Mouse (Mus musculus) neutrophil, adult 5-6 weeks (primary cell): ENCODE data around the gene Gimap9. TPM values are rescaled to one million over a fixed set of nuclear protein-coding genes. Genes with fewer than 3 reads are reported as not detected.

Experiments used
- ATAC-seq: fragments of 151-379, 151-347 bp; 2 replicates; pipeline ENCODE4 v1.8.0; 2017; ENCODE audit warnings: mild to moderate bottlenecking, moderate TSS enrichment; ENCODE audit not compliant: insufficient number of reproducible peaks, poor library complexity, low FRiP score, severe bottlenecking; ENCODE audit errors: extremely low read depth
- total RNA-seq: library from RNA; stranded (forward); fragments of 200-1000 nt; gene quantifications from 2 replicates; pipeline ENCODE4 v1.2.3, GENCODE M21; 2017

Gene Gimap9
- total RNA-seq, 1 experiment from 2014 or later = 132 TPM

- no peak for ATAC-seq
Observed at GRCm38 (mm10) chr6:48684806-48685205, 8.9 kb downstream of the Gimap9 start.

DNA sequence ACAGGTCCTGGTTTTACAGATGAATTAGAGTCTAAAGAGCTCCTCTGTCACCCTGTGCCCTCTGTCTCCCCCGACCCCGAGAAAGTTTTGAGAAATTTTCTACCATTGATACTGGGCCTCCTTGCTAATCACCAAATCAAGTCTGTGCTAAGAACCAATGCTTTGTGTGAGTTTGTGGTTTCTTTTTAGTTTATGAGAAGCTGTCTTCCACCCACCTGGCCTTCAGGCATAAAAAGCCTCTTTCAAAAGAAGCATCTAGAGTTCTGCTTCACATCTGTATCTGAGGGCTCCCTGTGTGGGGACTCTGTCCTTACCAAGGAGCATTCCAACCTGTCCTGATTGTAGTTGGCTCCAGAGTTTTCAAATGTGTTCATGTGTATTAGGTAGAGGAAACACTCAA is 9.3 kb downstream of the Gimap9 start:
- ATAC-seq = no peak

DNA sequence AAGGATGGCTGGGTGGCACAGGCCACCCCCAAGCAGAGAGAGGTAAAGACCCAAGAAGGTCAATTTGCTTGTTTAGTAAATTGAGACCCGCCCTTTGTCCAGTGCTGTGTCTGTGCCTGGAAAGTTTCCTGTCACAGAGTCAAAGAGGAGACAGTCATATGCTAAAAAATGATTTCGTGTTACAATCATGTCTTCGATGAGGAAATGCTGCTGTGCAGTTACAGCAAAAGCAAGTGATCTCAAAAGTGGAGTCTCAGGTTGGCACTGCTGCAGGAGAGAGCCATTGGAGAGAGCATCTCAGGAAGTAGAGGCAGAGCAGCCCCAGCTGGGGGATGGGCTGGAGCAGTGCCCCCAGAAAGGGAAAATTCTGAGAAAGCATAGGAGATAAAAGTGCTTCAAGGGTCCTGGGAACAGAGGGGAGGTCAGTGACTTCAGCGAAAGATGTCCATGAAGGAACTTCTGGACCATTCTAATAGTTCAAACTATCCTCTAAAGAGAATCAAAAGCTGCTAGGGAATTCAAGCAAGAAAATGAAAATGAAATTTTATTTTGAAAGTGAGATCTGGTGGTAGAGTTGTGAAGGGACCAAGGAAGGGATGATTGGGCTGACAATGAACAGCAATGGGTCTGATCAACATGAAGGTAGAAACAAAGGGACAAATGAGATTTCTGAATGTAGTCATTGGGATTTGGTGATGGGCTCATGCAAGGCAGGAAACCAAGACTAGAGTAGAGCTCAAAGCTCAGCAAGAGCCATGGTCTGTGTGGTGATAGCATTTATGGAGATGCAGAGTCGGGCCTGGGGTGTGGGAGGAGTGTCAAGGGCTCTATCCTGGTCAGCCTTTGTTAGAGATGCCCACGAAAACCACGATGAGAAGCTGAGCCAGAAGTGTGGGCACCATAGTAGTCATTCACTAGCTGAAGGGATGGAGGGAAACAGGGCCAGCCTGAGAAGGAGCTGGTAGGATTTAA is 10.1 kb downstream of the Gimap9 start:
- no peak for ATAC-seq

- ATAC-seq = peak; percentile 58; the same call in 1 of the 2 replicates
Observed at GRCm38 (mm10) chr6:48687077-48687476, 11.1 kb downstream of the Gimap9 start.

DNA sequence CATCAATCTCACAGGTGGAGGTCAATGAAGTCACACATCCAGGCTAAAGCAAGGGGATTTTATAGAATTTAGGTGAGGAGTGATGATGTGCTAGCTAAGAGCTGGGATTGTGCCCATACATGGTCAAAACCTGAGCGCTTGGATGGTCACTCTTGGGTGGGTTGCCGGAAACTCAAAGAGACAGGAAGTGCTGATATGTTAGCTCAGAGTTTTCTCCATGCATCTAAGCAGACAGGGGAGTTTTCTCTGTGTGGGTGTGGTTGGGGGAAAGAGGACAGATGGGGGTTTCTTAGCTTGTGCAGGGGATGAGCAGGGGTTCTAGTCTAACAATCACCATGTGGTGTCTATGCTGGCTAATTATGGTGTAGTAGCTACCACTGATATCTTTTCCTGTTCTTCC is 13.4 kb downstream of the Gimap9 start:
- 0 out of 2 replicates have a peak, but pooled peaks have one; percentile 19 for ATAC-seq

DNA sequence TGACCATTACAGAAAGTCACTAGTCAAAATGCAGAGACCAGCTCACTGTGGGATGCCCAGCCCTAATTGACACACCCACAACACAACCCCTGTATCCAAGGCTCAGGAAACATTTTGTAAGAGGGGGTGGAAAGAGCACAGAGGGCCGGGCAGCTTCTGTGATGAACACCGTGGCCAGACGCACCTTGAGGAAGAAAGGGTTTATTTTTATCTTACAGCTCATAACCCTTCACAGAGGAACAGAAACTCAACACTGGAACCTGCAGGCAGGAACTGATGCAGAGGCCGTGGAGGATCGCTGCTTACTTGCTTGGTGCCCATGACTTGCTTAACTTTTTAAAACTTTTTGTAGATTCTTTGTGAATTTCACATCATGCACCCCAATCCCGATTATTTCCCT is 17.0 kb downstream of the Gimap9 start:
- ATAC-seq = peak; percentile 70

- ATAC-seq = no peak
Observed at GRCm38 (mm10) chr6:48696830-48697554, 21.1 kb downstream of the Gimap9 start.

GRCm38 (mm10) chr6:48697555-48697930 is 21.6 kb downstream of the Gimap9 start:
- ATAC-seq = no peak

DNA sequence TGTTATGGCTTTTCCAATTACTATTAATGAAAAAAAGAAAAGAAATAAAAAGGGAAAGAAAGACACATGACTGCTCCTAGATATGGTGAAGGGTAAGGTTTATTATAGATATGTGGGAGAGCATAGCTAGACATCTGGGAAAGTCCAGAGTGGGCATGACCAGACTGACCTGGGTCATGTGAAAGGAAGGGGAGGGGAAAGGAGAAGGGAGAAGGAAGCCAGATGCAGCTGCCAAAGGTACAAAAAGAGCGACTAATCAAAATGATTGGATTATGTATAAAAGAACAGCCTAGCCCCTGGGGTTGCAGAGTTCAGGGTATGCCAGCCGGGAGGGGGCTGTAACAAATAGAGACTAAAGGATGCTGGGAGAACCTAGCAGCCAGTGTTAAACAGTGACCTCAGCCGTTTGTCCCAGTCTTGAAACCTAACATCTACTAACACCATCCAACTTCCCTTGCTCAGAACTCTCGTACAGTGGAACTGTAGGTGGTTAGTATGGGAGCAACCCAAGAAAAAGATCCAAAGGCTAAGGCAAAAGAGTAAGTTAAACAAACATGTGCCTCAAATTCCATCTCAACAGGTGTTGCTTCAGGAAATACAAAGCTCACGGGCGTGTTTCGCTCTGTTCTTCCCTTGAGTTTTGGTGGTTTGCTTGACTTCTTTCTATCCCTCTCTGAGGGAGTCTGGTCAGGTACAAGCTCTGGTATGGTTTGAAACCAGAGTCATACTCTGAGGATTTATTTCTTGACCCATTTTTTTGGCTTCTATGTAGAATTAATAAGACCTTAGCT is 22.3 kb downstream of the Gimap9 start:
- no peak for ATAC-seq

DNA sequence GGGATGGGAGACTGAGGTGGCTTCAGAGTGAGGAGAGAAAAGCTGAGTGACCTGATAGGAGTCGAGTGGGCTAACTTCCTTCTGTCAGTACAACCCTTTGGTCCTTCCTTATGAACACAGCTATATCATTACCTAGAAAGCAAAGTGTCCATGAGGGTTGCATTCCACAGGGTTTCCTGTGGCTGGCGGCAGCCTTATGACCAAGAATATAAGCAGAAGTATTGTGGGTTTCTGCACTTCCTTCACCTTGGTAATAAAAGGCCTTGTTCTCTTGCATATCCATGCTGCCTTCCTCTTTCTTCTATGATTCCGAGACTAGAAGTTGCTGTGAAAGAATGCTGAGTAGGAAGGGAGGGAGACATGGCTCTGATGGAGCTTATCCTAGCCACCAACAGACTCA is 23.0 kb downstream of the Gimap9 start:
- no peak for ATAC-seq

GRCm38 (mm10) chr6:48700251-48701075 is 24.5 kb downstream of the Gimap9 start:
- ATAC-seq = peak; percentile 59

DNA sequence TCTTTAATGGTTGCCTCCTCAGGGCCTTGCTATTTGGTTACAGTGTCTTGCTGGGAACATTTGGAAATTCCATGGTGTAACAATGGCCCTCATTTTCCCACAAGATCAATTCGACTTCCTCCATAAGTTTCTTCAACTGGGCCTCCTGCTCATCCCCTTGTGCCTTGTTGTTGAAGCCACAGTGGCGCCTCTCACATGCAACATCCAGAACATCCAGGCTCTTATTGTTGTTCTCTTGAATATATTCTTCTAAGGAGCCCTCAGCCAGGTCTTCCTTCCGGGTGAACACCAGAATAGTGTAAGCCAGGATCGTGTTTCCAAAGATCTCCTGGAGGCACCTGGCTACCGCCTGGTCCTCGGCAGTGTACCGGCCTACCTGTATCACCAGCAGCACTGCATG is 26.2 kb downstream of the Gimap9 start:
- no peak for ATAC-seq

- no peak for ATAC-seq
Observed at GRCm38 (mm10) chr6:48702601-48703000, 26.7 kb downstream of the Gimap9 start.

GRCm38 (mm10) chr6:48704146-48704545 is 28.2 kb downstream of the Gimap9 start:
- ATAC-seq = no peak

- no peak for ATAC-seq
Observed at GRCm38 (mm10) chr6:48706130-48706529, 30.2 kb downstream of the Gimap9 start.

GRCm38 (mm10) chr6:48718455-48718854 is 42.5 kb downstream of the Gimap9 start, which contains the start of the genes Gm28053 and Gimap7:
Gene Gm28053 (plus strand): TSS chr6:48718607.
Gene Gimap7 (plus strand): TSS chr6:48718621.
- ATAC-seq = peak; percentile 84

DNA sequence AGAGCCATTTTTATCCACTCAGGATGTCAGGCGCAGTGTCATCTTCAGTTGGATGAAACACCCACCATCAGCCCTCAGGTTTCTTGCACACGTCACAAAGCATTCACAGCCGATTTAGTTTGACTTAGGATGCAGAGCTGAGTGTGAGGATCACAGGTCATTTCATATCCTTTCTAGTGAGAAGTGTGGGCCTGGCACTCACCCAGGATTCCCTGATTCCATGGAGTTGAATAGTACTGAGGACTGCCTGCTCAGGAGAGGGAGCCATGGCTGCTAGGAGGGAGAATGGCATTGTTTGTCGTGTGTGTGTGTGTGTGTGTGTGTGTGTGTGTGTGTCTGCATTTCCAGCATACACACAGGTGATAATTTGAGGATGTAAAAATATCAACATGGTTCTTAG is 44.4 kb downstream of the Gimap9 start:
- no peak for ATAC-seq

DNA sequence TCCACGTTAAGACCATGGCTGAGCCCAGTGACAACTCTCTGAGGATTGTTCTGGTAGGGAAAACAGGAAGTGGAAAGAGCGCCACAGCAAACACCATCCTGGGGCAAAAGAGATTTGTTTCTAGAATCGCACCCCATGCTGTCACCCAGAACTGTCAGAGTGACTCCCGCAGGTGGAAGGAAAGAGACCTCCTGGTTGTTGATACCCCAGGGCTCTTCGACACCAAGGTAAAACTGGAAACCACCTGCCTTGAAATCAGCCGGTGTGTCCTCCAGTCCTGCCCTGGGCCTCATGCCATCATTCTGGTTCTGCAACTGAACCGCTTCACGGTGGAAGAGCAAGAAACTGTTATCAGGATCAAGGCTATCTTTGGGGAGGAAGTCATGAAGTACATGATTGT is 47.5 kb downstream of the Gimap9 start:
- ATAC-seq = no peak
